Mouse (Mus musculus) gastrocnemius, postnatal 25 days (tissue): ENCODE data around the gene Trio. TPM values are rescaled to one million over a fixed set of nuclear protein-coding genes. Genes with fewer than 3 reads are reported as not detected.

ENCODE experiments used
- DNase-seq: peaks from one replicate; pipeline ENCODE4 v3.0.0; 2022
- total RNA-seq, 2 experiments: library from RNA; stranded (reverse); gene quantifications; 1 replicate in 1 of 2; 2 replicates in 1 of 2; pipeline ENCODE4 v1.2.3; 2021

Gene Trio
- total RNA-seq, 2 experiments from 2014 or later: 31.0 to 36.4 TPM

DNA sequence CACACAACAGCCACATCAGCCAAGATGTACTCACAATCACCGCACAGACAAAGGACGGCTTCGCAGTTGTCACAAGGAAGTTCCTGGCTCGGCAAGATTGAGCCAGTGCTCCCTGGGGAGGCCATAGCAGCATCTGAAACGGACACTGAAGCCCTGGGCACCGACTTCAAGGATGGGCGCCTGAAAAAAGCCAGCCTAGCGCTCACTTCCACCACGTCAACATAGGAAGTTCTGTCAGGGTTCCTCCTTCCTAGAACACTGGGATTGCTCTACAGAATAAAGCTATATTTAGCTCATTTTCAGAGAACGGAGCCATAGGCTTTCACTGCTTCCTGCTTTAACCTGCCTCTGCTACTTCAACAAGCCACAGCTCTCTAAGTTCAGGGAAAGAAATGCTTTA is 149.3 kb downstream of the Trio start:
- no peak for DNase-seq

DNA sequence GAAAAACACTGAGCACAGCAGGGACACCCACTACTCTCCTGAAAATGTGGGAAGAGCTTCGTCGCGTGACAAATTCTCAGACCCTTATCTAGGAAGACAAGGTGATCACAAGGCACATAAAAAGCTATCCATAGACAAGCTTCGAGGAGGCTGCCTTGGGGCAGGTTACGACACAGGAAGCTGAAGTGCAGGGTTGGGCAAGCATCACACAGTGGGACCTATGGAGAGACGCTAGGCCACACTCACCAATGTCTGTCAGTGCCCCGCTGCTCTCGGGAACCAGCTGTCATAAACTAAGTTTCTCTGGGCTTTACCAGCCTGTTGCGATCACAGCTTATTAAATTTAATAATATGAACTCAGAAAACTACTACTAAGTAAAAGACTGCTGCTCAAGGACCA is 149.9 kb downstream of the Trio start:
- no peak for DNase-seq

DNA sequence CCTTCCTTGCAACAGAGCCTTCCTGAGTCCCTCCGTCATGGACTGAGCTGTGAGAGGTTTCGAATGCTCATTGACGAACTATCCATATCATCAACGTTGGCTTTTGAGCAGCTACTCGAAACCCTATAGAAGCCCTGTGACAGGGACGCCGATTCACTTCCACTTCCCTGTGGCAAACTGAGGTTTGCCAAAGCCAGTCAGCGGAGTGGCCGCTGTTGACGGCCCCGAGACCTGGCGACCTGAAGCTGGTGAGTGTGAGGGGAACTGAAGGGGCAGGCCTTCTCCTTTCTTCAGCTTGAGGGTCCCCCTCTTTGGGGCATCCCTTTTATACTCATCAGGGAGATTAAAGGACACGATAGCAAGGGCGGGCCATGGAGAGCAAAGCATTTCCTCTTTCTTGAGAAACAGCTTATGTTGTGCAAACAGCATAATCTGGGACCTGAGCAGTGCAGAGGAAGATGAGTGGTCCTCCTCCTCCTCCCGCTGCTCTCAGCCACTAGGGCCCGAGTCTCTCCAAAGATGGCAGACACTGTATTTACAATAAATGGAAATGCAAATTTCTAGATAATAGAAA is 151.8 kb downstream of the Trio start:
- DNase-seq: no peak

DNA sequence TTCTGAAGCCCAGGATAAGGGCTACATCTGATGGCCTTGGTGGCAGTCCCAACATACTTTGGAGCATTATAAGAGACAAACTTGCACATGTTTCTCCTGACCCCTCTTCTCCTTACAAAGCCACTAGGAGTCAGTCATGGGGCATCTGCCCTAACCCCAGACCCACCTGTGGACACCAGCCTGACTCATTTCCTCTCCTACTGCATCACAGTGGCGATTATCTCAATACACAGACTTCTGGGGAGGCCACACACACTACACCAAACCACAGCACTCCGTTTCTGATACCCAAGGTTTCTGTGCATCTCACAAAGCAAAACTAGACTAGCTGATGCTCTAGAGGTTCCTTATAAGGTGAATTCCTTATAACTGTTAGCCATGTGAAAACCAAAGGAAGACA is 153.4 kb downstream of the Trio start:
- DNase-seq: no peak

DNA sequence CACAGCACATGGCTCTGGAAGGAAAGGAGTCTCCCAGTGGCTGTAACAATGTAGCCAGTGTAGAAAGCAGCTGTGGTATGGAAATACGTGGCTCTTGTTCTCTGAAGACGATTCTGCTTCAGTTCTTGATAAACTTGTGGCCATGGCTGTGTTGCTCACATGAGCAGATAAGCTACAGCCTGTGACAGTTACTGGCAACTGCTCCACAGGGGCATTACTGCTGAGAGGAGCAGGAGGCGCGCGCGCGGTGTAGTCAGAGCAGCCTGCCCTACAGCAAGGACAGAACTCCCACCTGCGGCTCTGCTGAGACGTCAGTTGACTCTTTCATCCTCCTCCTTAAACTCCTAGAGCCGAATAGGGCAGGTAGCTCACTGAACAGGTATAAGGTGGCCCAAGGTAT is 153.9 kb downstream of the Trio start:
- no peak for DNase-seq

DNA sequence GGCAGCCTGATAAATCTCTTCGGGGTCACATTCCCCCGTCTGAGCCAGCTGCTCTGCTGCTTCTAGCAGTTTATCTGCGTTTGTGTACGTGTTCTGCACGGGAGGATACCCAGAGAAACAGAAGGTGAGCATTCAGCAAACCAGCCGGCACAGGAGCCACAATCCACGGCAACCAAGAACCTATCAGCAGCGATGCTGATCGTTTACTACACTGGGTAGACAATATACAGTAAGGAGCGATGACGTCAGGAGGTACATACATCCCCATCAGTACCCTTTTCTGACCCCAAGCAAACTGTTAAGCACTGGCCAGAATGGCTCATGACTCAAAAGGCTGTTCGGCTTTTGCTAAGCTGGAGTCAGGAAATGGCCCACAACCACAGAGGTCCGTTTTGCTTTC is 154.4 kb downstream of the Trio start:
- DNase-seq: no peak

DNA sequence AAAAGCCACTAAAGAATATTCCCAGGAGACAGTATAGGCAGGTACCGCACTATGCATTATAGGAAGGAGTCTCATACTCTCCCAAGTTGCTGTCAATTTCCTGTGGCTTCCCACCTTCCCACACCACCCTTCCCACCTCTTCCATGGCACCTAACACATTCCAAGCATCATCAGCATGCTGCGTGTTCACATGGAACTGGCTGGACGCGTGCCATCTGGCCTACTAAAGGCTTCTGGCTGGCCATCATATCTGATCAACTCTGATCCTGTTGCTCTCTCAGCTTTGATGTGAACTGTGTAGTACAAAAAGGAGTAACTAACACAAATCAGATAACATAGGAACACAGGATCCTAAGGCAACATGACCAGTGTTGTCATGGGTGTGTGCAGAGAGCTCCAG is 156.6 kb downstream of the Trio start:
- no peak for DNase-seq

DNA sequence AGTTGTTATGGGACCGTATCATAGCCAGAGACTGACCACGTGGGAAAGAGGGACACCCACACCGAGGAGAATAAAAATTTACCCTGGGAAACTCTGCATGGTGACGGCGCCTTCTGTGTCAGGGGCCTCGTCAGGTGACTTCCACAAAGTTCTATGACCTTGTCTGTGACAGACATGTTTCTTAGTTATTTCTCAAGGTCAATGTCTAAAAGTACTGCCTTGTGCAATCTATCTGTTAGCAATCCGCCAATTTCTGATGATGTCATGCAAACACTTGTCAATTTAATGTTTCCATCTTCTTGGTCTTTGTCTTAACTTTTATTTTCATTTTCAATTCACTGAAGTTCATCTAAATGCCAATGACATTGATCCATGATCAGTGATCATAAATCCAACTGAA is 157.8 kb downstream of the Trio start:
- no peak for DNase-seq

DNA sequence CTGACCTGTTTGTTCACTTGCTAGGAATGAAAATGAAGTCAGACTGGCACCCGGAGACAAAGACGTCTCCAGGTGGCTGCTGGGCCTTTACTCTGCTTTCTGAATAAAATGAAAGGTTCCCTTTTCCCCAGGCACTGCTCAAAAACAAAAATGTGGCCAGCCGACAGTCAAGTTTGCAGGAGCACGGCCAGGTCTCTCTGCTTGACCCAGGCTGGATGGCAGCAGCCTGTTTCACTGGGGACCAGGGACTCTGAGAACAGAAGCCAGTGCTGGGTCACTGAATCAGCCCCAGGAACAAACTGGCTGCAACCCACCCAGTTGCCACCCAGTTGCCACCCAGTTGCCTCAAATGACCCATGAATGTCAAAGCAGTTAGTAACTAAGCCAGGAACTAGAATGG is 159.2 kb downstream of the Trio start:
- DNase-seq: no peak

DNA sequence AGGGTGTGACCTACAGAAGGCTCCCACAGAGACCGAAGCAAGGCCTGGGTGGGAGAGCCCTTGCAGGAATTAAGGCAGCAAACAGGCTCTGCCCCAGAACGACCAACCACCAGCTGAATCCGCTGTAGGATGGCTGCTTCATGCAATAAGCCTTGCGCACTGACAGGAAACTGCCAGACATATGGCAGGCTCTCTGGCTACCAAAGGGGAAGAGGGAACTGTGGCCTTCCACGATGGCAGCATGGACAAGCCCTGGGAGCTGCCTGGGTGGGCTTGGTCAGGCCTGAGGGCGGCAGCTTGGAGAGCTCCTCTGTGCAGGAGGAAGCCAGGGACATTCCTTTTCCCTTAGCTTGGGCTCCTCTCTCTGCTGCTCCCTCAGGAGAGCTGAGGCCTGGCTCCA is 159.6 kb downstream of the Trio start:
- peak; percentile 20 for DNase-seq

DNA sequence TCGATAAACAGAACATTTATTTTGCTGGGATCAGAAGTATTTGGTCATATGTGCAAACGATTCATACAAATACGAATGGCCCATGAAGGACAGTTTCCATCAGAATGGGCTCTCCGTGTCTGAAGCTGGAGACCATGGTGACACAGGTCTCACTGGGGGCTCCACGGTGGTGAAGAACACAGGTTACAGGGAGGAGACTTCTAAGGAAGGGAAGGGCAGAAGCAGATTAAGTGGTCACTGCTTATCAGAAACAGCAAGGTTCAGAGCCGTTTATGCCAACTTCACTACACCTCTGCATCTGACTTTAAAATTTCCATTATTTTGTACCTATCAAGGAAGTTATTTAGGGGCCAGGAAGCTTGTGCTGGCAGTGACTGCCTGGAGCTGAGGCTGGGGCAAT is 161.3 kb downstream of the Trio start:
- no peak for DNase-seq

DNA sequence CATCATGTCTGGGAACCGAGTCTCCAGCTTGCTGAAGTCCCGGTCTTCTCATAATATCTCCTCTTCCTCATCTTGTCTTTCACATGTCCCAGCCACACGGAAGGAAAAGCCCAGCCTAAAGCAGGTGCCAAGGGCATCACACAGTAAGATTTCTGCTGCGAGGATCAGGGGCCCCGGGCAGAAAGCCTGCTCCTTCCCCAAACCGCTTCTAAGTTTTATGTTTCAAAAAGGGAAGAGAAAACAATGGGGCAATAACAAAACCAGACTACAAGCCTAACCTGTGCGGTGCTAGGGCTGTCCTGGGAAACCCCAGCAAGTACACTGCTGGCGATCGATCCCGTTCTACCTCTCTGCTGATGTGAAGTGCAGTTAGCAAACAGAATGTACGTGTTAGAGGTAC is 162.7 kb downstream of the Trio start:
- DNase-seq: no peak

DNA sequence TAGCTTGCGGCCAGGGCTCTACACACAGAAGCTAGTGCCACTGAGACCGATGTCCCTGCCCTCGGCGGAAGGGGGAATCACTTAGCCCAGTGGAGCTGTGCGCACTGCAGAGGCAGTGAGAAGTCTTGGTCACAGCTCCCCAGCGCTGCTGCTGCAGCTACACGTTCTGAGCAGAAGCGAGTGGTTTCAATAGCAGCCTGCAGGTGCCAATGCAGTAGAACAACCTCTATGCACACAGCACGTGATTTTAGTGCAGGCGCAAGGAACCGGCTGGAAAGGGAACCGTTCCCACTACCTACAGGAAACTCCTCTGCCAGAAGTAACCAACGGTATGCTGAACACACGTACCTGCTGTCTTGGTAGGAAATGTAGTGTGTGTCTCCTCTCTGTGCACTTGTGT is 165.2 kb downstream of the Trio start:
- DNase-seq: no peak

DNA sequence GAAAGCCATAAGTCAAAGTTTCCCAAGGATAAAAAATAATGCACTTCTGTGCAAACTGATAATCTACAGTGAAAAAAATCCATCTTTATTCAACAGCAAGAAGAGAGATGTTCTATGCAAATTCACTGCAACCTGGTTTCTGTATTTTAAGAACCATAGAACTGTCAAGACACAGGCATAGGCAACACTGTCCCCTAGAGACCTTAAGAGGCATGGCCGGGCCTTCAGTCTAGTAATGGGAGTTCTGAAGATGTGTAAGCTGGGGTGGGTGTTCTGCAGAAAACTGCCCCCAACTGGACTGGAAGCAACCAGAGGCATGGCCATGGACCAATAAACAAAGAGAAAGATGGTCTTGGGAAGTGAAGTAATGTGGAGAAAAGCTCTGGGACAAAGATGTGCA is 166.1 kb downstream of the Trio start:
- no peak for DNase-seq

DNA sequence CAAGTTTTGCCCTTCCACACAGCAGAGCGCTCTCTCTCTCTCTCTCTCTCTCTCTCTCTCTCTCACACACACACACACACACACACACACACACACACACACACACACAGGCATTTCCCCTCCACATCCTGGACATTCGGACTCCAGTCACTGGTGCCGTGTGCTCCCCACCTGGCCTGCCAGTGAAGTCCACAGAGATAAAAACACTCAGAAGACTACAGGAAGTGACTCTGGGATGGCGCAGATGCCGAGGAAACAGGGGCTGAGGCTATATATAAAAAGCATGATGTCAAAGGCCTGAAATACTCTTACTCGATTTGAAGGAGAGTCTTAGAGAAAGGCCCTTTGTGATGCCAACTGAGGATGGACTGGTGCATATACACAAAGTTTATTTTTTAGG is 166.5 kb downstream of the Trio start:
- DNase-seq: no peak

DNA sequence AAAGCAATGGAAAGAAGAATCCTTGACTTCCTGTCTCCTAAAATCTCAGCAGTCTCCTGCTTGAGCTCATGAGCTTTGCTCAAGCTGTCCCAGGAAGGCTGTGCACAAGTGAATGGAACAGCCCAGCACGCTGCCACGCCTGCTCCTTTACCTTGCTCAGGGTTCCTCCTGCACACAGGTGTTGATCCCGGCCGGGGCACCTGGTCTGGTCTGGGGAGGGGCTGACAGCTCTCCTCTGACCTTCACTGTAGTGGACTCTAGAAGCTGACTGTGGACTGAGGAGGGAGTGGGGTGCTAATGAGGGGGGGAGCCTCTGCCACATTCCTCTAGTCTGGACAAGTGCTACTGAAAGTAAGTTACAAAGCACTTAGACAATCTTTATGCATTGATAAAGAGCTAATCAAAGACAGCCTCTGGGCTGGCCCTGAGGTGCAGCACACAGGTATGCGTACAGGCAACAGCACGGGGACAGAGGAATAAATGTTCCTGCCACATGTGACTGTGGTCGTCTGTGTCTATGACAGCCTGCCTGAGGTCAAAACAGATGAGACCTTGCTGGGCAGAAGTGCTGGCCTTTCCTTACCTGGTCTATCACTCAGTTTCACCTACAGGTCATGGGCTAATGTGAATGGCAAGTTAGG is 167.3 kb downstream of the Trio start:
- no peak for DNase-seq

DNA sequence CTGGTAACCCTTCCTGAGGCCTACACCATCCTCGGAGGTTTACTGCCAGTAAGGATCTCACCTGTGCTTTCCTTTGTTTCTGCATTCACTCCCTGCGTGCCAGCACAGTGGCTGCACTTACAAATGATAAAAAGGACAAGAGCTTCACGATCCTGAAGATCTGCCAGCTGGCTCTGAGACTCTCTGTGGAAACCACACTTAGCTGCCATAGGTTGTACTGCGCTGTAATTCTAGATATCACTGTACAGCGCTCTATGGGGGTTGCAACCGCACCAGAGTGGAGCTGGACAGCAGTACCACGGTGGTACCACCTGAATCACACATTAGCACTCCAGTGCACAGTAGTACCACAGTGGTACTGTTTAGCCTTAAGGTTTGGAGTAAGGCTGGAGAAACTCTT is 168.4 kb downstream of the Trio start:
- no peak for DNase-seq

DNA sequence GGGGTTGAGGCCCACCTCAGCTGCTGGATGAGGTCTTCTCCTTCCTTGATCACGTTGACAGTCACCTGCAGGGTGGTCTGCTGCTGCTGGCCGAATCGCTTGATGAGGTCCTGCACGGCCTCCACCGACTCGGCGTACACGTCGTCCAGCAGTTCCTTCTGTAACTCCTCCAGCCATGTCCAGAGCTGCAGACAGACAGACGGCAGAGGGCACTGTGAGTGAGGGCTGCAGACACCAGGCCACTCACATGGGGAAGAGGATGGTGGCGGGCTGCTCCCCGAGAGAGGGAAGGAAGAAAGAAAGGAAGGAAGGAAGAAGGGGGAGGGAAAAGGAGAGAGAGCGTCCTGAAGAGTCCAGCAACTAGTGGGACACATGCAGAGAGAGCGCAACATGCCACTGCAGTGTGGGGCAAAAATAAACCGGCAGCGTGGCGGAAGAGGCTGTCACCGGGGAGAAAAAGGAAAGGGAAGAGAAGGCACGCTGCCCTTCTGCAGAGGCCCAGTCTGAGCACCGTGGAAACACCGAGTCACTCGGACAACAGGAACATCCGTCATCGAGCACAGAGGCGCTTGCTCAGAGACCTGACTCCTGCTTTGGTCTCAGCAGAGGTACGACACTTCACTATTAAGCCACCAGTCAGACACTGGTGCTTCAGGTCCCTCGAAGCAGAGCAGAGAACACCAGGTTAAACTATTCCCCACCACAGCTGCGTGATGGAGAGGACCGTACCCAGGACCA is 169.4 kb downstream of the Trio start:
- DNase-seq: no peak

DNA sequence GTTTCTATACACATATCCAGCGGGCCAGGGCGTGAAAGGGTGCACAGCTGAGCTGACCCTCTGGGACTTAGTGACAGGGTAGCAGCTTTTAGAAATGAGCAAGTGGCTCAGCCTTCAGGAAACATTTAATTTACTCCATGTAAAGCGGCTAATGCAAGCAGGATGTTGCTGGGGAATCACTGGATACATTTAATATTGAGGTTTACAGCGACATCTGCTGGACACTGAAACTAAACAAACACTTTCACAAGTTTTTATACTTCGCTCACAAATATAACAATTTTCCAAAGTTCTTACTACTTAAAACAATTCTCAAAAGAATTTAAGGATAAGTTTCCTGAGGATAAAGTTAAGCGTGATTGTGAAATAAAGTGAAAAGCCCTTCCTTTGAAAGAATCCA is 174.3 kb downstream of the Trio start:
- no peak for DNase-seq

DNA sequence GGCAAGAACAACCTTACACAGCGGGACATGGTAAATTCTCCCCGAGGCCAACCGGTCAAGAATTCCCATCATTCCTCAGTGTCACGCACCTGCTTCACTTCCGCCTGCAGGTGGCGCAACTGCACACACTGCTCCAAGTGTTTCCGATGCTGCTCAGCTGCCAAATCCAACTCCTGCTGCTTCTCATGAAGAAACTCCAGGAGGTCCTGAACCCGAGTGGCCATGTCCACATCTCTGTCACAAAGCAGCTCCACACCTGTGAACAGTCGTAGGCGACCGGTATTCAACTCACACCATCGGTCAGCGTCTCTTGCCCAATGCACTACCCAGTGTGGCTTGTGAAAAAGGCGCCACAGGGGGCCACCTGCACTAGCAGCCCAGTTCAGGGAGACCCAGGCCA is 174.7 kb downstream of the Trio start:
- DNase-seq: no peak

DNA sequence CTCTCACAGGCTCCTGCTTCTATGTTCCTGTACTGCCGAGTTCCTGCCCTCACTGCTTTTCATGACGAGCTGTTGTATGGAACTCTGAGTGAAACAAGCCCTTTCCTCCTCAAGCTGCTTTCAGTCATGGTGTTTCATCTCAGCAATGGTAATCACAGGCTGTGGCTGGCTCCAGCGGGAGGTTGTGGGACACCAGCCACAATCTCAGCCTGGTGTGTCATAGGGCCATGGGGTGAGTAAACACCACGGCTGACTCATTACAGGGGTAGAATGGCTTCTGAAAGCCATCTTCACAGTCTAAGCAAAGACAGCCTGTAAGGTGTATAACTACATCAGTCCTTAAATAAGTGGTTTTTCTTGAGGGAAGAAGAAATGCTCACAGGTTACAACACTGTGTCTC is 175.7 kb downstream of the Trio start:
- DNase-seq: no peak

DNA sequence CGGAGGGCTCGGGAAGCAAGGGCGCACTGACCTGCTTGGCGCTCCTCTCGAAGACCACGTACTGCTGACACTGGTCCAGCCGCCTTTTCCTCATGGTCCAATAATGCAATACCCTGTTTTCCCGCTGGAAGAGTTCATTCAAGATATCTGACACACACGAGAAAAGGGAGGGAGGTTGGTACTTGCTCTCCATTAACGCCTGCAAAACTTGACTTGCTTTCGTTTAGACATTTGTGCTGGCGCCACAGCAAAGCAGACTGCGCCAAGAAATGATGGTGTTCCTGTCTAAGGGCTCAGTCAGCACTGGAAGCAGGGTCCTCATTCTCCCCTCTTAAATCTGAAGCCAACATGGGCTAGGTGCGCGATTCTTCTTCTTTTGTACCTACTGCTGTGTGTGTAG is 184.0 kb downstream of the Trio start:
- no peak for DNase-seq

DNA sequence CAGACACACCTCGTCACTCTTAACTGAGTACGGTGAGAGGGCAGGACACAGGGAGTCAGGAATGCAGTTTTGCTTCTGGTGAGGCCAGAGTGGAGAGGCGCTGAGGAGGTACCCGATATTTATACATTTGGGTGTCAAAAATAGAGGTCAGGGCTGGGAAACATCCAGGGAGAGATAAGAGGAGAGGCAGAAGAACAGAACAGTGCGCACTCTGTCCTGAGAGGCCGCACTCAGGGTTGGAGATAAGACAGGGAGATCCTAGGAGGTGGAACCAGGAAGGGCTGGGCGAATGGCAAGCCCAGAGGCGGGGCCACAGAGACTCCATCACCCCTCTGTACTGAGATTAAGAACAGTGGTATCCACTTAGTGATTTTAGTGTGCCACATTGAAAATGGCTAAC is 185.1 kb downstream of the Trio start:
- no peak for DNase-seq

DNA sequence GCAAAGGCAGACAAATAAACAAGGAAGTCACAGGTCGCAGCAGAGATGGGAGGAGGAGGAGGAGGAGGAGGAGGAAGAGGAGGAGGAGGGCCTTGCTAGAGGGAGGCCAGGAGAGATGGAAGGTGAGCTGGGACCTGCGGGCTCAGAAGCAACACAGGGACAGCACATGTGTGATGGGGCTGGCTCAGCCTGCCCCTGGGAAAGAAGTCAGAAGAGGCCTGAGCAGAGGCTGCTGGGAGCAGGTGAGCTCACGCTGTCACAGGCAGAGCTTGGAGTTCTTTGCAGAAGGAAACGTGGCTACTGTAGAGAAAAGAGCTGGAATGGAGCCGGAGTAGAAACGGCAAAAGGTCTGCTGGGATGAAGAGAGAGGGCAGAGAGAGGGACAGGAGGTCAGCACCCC is 185.5 kb downstream of the Trio start:
- no peak for DNase-seq
